Mouse (Mus musculus): ENCODE data around the gene Rasd1. TPM values are rescaled to one million over a fixed set of nuclear protein-coding genes. Genes with fewer than 3 reads are reported as not detected.

Gene Rasd1
- total and polyA plus RNA-seq, 3 experiments: 0.06 TPM; not detected in 2

DNA sequence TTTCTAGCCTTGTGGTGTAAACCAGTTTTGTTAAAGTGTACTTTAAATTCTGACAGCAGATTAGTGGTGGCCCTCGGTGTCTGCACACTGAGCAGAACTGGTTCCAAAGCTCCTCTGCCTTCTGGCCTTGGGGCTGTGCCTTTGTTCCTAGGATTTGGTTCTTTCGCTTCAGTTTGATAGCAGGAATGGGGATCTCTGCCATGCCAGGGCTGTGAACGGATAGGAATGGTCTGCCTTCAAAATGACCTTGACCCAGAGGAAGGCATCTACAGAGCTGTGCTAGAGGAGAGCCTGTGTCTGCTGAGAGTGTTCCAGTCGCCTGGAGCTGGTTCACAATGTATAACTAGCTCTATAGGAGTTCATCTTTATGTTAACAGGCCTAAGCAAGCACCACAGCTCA, 5.3 kb downstream of the Rasd1 start:
- peaks cover 2 to 9% of the 10 kb centered on the region in 2 experiments for H3K36me3 ChIP-seq (ENCODE audit: control insufficient read depth in 1 of 2, insufficient read depth in 2 of 2, low read length in 2 of 2)

DNA sequence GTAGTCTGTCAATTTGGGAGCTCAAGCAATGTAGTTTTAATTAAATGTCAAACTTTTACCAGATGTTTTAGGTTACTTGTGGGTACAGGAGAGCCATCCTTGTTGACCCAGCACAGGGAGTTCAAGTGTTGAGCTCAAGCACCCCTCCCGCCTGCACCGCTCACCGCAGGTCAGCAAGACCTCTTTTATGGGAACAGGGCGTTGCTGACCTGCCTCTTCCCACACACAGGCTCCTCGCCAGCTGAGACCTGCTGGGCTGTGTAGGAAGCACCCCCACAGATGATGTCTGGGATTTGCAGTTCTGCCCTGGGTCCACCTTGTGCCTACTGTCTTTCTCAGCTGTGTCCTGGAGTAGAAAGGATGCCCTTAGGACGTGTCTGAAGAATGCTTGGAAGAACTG, 8.0 kb downstream of the Rasd1 start:
- DNase-seq (ENCODE audit: low read depth, low spot score): no peak
- H3K27me3 ChIP-seq (ENCODE audit: control insufficient read depth in 1 of 2, insufficient read depth in 2 of 2, low read length in 2 of 2): no peaks in the 10 kb centered on the region
- no peaks in the 10 kb centered on the region for H3K9me3 ChIP-seq (replicated peaks; ENCODE audit: insufficient read depth, low read length)
- no peak overlapping the region for H3K4me3 ChIP-seq (ENCODE audit: control insufficient read depth in 1 of 2, insufficient read depth in 1 of 2, low read depth in 2 of 2, low read length in 2 of 2)
- H3K36me3 ChIP-seq (ENCODE audit: control insufficient read depth in 1 of 2, insufficient read depth in 2 of 2, low read length in 2 of 2): peaks cover 0 to 9% of the 10 kb centered on the region in 2 experiments
- TF ChIP-seq POLR2AphosphoS2 (IDR thresholded peaks at IDR 0.05; ENCODE audit: low read length) (no peak), SIN3A (IDR thresholded peaks at IDR 0.05; ENCODE audit: low read length) (no peak), HCFC1 (IDR thresholded peaks at IDR 0.05; ENCODE audit: low read depth, low read length) (no peak), NELFE (IDR thresholded peaks at IDR 0.05; ENCODE audit: low read depth, low read length) (no peak)
- H3K9ac ChIP-seq (ENCODE audit: control insufficient read depth, low read depth, low read length, poor library complexity, severe bottlenecking): no peak overlapping the region
- no peak overlapping the region for H3K27ac ChIP-seq (ENCODE audit: control insufficient read depth, low read depth, low read length)
- H3K79me2 ChIP-seq (ENCODE audit: control insufficient read depth, insufficient read depth, low read length, poor library complexity): peaks cover 10% of the 10 kb centered on the region
- peaks cover 6 to 13% of the 10 kb centered on the region in 2 experiments; a peak in 3 of 4 replicates for H3K4me1 ChIP-seq (ENCODE audit: control insufficient read depth in 1 of 2, insufficient read depth in 2 of 2, low read length in 2 of 2)

More for the DNA sequence above, 5.3 kb downstream of the Rasd1 start:
- Histone ChIP-seq H3K4me1 (ENCODE audit: control insufficient read depth in 1 of 2, insufficient read depth in 2 of 2, low read length in 2 of 2) (peaks cover 6 to 13% of the 10 kb centered on the region in 2 experiments; a peak in 3 of 4 replicates), H3K4me3 (ENCODE audit: control insufficient read depth in 1 of 2, insufficient read depth in 1 of 2, low read depth in 2 of 2, low read length in 2 of 2) (no peak overlapping the region), H3K27ac (ENCODE audit: control insufficient read depth, low read depth, low read length) (no peak overlapping the region), H3K79me2 (ENCODE audit: control insufficient read depth, insufficient read depth, low read length, poor library complexity) (peaks cover 1% of the 10 kb centered on the region; the same call in 1 of the 2 replicates), H3K9ac (ENCODE audit: control insufficient read depth, low read depth, low read length, poor library complexity, severe bottlenecking) (no peak overlapping the region), H3K9me3 (replicated peaks; ENCODE audit: insufficient read depth, low read length) (no peaks in the 10 kb centered on the region), H3K27me3 (ENCODE audit: control insufficient read depth in 1 of 2, insufficient read depth in 2 of 2, low read length in 2 of 2) (no peaks in the 10 kb centered on the region)
- TF ChIP-seq RCOR1 (IDR thresholded peaks at IDR 0.05; ENCODE audit: low read depth, low read length) (no peak), UBTF (IDR thresholded peaks at IDR 0.05; ENCODE audit: borderline replicate concordance, insufficient read depth, low read depth, low read length) (no peak), NRF1 (IDR thresholded peaks at IDR 0.05; ENCODE audit: insufficient read depth, low read depth, low read length, poor library complexity, severe bottlenecking) (no peak), KAT2A (conservative IDR thresholded peaks at IDR 0.05; ENCODE audit: low read depth, low read length) (no peak), USF2 (IDR thresholded peaks at IDR 0.05; ENCODE audit: borderline replicate concordance in 1 of 2, insufficient read depth in 1 of 2, low read depth in 1 of 2, low read length in 2 of 2) (no peak), NELFE (IDR thresholded peaks at IDR 0.05; ENCODE audit: low read depth, low read length) (no peak), GABPA (IDR thresholded peaks at IDR 0.05; ENCODE audit: low read depth, low read length) (no peak), MYC (IDR thresholded peaks at IDR 0.05; ENCODE audit: low read depth, low read length) (no peak), ELF1 (IDR thresholded peaks at IDR 0.05; ENCODE audit: low read depth, low read length) (no peak), RAD21 (IDR thresholded peaks at IDR 0.05; ENCODE audit: low read depth, low read length) (no peak), TCF12 (IDR thresholded peaks at IDR 0.05; ENCODE audit: low read depth, low read length) (no peak), EP300 (IDR thresholded peaks at IDR 0.05; ENCODE audit: low read depth in 1 of 2, low read length in 2 of 2) (no peak), POLR2A (IDR thresholded peaks at IDR 0.05; ENCODE audit: control insufficient read depth in 1 of 2, insufficient read depth in 1 of 2, low read depth in 1 of 2, low read length in 2 of 2, poor library complexity in 1 of 2) (no peak), MAX (IDR thresholded peaks at IDR 0.05; ENCODE audit: low read length) (no peak), E2F4 (IDR thresholded peaks at IDR 0.05; ENCODE audit: borderline replicate concordance, low read depth, low read length) (no peak)
- DNase-seq (ENCODE audit: low read depth, low spot score): no peak
